Mouse (Mus musculus) C2C12 (cell line): ENCODE measurements at regions not wholly inside any gene's neighbourhood (a gene's known extent, or its start where the extent isn't known, plus 50 kb on each side); places are given as distances from the start of the nearest gene placed in this dataset.

Source experiments
- CEBPB ChIP-seq: IDR thresholded peaks from one replicate; pipeline ENCODE4 v1.6.1; 2011; ENCODE audit warnings: low read depth, mild to moderate bottlenecking, control low read depth, moderate library complexity
- CTCF ChIP-seq: IDR thresholded peaks from one replicate; pipeline ENCODE4 v1.5.1; 2011; ENCODE audit not compliant: control insufficient read depth, insufficient read depth, insufficient read length

DNA sequence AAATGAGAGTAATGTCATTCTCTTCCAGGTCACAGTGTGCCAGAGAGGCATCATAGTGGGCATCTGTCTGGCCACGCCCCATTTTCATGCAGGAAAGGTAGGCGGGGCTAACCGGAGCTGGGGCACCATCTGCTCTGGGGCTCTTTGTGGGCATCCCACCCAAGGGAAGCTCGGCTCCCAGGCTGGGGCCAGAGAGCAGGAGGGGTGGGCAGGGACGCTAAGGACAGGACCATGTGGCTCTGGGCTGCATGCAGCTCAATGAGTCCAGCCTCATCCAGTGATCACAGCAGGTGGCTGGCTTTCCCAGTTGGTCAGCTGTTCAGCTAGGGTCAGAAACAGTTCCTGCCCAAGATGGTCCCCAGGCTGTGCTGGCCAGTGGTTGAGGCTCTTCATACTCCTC is 231.4 kb upstream of the Sulf2 start:
- no peak for TF ChIP-seq CTCF
- TF ChIP-seq CEBPB, result no peak
